Mouse (Mus musculus) cerebellum, adult 9-11 months (tissue): ENCODE results near the gene 4930455H04Rik.

Experiments used
- DNase-seq: peaks from one replicate; pipeline ENCODE4 v3.0.0; 2022

4930455H04Rik gene

DNA sequence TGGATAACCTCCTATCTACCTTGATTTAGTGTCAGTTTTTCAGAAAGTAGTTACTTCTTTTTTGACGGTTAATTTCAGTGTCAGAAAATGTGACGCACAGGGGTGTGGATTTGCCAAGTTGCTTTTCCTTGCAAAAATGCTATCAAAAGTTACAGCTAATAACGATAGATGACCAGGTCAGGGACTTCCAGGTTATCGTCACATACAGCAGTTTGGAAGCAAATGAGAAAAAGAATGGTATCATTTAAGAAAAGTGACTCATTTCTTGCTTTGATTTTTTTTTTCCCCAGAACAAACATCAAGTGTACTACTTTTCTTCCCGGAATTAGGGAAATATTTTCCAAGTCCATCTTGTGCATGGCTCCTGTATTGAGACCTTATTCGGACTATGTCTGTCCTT lies 631 bp upstream of the 4930455H04Rik start:
- DNase-seq: no peak

DNA sequence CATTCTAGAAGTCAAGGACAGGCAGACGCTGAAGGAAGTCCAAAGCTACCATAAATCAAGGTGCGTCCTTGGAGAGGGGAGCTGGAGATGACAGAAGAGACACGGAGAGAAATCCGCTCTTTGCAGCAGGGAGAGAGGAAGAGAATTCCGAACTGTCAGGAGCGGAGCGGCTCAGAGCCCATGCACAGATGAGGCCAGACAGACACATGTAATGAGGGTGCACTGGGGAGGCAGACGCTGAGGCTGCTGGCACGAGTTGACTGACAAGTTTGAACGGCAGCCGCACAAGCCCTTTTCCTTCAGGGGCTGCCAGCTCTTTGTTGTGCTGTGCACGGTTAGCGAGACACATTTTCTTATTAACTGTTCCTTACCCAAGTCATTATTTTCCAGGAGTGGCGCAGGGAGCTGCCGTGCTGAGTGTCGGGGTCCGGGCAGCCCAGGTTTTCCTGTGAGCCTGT lies 502 bp downstream of the 4930455H04Rik start, which contains the start of gene Palmd:
Gene Palmd (minus strand): TSS at position 448 of the 458 bp plus-strand sequence.
- no peak for DNase-seq

DNA sequence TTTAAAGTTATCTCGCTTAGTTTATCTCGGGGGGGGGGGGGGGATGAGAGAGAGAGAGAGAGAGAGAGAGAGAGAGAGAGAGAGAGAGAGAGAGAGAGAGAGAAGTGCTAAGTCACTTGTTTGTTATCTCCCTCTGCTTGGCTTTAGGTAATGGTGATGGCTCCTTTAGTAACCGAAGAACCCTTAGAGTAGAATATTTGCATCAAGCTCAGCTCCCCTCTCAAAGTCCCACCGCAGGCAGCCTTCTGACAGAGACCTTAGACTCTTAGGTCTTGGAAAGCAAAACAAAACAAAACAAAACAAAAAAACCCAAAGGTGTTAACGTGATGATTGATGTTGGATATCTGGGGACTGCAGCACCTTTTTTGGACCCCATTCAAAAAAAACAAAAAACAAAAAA lies 936 bp downstream of the 4930455H04Rik start:
- no peak for DNase-seq

DNA sequence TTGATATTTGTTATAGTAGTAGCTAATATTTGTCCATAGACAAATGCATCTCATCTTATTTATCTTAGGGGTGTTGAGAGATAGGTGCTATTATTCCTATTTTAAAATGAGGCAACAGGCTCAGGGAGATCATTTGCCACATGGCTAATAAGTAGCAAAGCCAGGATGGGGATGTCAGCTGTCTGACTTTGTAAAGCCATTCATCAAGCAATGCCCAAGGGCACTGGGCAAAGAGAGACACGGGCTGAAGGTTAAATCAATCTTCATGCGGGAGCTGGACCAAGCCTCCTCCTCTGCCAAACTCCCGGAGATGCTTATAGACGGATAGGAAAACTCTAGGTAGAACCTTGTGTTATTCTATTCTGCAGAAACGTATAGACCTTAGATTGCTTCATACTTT lies 1.7 kb downstream of the 4930455H04Rik start:
- no peak for DNase-seq

DNA sequence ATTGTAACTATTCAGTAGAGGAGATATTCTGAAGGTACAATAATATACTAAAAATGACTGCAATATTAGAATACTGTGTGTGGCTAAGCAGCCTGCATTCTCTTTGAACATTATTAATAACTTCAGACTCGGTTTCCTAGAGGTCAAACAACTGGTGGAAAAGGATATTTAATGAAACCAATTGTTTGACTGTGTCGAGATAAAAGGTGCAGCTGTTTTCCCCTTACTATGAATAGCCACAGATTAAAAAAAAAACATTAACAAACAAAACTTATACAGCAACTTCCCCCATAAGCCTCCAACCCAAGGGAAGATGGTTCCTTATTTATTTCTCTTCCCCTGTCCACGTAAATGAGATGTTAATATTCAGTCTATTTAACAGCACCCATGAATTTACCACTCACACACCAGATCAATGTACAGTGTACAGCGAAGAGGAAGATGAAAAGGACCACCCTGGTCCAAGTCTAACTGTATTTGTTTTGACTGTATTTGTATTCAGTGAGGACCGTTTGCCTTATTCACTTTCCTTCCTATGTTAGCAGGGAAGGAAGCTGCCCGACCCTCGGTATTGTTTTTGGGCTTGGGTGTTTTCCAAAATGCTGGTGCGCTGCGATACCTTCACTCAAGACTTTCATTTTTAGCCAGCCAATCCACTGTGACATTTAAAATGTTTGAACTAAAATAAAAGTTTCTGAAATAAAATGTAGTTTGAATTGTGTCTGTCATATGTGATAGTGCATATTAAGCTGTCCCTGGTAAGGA lies 13.9 kb downstream of the 4930455H04Rik start:
- DNase-seq: no peak

DNA sequence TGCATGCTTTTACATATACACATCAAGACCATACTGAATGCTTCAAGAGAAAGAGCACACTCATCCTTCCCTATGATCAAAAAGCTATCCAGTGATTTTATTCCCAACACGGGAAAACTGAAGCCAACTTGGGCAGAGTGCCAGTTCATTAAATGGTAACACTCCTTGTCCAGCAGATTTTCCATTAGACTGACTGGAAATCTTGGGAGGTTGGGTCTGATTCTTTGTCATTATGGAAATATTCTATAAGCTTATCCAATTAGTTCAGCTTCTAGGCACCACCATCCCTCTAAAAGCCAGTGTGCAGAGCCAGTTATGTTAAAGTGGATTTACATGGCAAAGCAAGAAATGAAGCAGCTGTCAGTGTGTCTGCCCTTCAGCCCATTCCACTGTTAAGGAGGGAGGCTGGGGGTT lies 17.0 kb downstream of the 4930455H04Rik start:
- DNase-seq: no peak

DNA sequence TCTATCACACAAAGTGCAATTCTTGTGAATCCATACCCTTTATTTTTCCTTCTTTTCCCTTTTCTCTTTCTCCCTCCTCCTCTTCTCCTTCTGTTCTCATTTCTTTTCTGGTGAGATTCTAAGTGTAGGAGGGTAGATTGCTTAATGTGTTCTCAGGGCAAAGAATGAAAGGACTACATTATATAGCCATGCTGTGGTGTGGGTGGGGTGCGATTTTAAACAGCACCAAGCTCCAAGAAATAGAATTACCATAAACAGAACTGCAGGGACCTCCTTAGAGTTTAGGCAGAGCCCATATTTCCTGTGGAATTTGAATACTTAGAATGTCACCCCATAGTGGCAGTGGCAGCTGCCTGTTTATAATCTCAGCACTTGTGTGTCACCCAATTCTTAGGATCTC lies 17.7 kb downstream of the 4930455H04Rik start:
- DNase-seq: no peak

DNA sequence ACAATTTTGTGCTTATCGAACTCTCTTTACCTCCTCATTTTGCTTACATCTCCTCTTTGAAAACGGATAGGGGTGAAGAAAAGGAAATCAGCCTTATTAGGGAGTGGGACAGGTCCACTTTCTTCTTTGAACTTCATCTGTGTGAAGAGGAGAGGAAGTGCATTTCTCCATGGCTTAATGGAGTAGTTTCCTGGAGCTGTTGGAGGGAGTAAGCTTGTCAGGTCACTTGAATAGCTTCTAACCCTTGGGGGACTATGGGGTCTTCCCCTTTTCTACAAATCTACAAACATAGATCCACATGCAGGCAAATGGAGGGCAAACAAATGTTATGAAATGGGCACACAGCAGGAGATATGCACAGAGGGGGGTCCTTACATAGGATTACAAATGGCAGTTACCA lies 18.4 kb downstream of the 4930455H04Rik start:
- DNase-seq: no peak

DNA sequence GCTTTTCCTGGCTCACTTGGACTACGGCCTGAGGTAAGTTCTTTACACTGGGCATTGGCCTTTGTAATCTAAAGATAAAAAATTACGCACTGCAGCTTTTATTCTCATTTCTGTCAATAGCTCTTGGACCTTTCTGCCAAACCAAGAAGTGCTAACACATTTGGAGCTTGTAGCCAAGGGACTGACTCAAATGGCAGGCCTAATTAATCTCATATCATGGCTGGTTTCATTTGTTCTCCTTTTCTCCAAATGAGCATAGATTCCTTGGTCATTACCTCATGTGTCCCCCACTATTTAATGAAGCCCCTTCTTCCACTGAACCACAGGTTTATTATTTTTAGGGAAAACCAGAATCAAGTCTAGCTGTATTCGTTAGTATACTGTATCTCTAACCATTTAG lies 20.2 kb downstream of the 4930455H04Rik start:
- no peak for DNase-seq

DNA sequence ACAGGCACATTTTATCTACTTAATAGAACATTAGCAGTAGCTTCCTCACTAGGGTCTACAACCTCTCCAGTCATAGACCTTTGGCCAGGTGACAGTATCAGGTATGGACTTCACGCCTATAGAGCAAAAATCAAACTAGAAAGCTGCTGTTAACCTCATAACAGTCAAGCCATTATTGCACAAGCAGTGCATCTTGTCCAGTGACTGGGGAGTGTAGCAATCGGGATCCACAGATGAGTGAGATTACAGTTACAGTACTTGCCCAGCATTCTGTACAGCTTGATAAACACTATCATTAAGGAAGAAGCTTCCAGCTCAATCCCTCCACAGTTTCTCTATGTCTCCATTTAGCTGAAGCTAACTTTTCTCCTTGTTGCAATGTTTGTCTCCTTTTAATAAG lies 23.1 kb downstream of the 4930455H04Rik start:
- DNase-seq: no peak

DNA sequence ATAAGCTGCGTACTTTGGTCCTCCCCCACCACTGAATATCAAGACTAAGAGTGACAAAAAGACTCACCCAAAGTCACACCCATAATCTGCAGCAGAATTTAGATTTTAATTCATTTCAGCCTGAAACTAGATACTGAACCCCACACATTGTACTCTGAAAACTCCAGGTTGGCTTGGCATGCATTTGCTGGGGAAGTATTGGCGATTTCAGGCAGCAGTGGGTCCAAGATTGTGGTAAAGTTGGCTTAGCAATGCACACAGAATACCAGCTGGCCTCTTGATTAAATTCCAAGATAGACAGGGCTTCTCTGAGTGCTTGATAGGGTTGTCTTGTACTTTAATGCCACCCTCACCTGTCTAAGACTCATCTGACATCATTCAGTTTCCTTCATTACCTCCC lies 24.9 kb downstream of the 4930455H04Rik start:
- DNase-seq: no peak

DNA sequence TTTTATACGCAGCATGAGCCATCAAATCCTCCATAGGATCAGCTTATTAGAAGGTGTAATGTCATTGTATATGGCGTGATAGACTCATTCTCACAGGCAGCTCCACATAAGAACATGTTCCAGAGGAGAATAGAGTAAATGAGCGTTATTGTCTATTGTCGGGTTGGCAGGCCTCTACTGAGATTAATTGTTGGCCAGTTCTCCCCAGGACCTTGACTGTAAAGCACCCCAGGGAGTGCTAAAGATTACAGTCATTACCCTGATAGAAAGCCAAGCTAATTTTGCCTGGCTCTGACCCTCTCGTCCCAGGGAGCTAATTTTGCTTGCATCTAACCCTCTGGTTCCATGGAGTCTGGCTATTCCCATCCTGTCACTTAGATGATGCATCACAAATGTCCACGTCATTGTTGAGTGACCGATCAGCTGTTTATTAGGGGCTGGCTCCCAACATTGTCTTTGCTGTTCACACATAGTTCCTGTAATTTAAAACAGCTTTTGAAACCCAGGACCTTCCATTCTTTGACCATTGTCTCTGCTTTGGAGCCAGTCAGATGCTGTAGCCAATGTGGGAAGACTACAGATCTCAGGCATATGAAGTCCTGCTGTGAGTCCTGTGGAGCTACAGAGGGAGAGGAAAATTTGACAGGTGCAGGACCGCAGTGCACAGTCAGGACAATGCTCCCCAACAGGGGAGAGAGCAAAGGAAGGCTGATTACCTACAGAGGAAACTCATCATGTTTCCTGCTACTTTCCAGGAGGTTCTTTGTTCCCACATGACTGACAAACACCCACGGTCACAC lies 33.8 kb downstream of the 4930455H04Rik start:
- DNase-seq: no peak

DNA sequence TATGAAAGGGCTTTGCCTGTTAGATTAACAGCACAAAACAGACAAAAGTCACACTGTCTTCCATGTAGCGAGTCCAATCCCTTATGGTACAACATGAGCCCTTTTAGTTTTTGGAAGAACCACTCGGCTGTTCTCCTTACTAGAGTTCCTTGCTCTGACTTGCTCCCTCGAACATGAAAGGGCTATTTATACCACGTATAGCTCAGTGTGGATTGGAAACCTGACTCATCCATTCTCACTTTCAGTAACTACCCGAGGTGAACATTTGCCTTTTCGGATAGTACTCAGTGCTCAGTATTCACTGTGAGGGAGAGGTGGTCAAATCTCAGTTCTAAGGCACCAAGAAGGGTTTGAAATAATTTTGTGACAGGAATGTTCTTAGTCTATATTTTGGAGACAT lies 35.3 kb downstream of the 4930455H04Rik start:
- DNase-seq: no peak

DNA sequence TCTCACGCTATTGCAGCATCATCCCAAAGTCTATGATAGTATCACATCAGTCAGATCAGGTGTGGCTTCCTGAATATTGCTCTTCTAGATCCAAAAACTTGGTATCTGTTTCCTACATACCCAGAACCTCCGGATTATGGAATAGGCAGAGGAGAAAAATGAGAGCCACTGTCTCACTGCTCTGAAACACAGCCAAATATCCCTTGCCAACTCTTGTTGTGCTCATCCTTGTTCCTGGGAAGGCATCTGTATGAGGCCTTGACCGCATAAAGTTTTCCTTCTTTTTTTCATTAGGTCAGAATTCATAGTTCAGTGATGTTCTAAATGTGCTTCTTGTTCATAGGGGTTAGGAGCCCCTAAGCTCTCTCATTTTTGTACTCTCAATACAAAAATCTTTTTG lies 38.6 kb downstream of the 4930455H04Rik start:
- DNase-seq: no peak

DNA sequence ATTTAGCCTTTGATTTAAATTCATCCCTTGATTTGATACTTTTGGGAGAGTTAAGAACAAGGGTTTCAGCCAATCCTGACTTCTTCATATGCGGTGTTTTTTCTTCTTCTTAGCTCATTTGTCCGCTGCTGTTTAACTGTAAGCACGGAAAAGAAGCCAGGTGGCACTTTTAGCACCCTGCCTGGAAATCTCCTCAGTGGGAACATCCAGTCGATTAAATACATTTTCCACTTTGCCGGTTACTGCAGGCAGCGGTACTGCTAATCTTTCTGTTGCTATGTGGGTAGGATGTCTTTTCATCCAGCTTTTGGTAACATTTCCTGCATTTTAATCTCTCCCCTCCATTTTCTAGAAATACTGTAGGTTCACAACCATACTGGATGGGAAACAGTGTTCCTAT lies 39.3 kb downstream of the 4930455H04Rik start:
- DNase-seq: no peak

DNA sequence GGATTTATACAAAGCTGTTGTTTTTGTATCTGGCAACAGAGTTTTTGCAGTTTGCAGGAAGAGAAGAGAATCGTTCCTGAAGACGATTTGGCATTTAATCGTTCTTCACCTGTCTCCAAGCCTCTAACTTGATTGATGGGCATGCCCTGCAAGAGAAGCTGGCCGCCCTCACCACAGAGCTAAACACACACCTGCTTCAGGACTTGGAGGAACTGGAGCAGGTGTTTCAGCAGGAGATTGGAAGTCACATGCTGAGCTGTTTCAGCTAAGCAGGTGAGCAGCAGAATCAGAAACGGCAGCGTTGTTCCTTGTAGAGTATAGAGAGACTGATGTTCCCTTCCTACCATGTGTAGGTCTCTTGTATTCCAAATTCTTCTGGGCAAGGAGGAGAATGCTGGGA lies 42.1 kb downstream of the 4930455H04Rik start:
- no peak for DNase-seq

DNA sequence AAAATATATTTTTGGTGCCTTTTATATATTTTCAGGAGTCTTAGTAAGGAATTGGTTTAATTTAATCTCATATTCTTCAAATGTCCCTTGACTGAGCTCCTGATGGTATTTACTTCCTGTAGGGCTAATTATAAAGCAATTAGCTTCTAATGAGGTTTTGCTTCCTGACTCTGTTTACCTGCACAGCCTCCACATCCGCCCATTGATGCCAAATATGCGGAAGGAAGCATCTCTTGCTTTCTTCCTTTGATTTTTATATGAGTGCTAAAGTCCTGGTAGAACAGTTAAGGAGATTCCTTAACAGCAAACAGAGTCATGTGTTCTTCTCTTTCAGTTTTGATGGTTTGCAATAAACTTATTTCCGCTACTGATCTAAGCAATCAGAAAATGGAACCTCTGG lies 52.3 kb downstream of the 4930455H04Rik start:
- DNase-seq: no peak

DNA sequence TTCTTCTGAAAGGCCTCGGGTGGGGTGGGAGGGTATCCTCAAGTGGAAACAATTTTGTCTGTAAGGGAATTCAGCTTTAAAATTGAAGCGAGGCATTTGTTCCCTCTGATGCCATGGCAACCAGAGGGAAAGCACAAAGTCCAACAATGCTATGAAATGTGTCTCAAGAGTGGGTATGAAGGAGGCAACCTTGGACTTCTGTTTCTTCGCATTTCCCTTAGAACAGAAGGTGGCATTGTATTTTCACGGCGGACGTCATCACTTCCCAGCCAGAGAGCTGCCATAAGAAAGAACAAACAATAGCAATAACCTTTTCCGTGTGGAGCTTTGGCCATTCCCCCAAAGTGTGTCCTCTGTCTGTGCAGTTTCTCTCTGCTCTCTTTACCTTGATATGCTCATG lies 53.8 kb downstream of the 4930455H04Rik start:
- no peak for DNase-seq

DNA sequence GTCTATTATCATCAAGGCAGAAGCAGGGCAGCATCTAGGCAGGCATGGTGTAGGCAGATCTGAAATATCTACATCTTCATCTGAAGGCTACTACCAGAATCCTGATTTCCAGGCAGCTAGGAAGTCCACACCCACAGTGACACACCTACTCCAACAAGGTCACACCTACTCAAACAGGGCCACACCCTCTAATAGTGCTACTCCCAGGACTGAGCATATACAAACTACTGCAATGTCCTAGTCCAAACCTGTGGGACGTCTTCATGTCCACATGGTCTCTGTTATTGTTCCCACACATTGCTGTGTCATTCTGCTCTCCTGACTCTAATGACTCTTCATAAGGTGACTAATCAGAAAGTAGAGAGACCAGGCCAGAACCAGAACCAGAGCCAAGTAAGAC lies 56.0 kb downstream of the 4930455H04Rik start:
- DNase-seq: no peak

DNA sequence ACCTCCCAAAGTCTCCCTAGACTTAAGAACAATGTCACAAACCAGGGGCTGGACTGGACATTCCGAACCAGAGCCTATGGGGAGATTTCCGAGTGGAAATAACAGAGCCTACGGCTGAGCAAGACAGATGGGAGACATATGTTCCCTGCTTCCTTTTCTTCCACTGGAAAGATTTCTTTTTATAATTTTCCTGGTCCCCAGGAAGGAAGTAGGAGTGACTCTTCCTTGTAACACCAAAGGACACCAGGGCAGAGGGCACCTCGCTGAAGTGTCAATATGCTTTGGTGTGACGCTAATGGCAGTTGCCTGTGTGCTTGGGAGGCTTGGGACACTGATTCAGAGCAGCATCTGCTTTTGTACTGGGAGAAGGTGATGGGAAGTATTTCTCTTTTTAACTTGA lies 56.5 kb downstream of the 4930455H04Rik start:
- no peak for DNase-seq

DNA sequence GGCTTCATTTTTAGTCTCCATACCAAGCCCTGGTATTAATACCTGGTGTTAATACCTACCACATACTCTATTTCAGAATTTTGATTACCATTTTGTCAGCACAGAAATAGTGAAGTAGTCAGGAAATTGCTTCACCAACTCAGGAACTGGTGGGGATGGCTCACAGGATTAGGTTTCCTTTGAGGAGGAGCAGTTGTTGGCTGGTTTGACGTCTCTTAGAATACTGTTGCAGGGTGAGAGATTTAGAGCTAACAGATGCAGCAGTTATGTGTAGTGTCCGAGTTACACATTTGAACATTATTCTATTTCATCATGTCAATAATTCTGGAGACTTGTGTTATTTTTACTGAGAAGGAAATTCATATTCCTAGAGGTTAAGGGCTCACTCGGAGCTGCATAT lies 57.4 kb downstream of the 4930455H04Rik start:
- no peak for DNase-seq
